Mouse (Mus musculus) layer of hippocampus, adult 8-10 months (tissue): ENCODE results near the gene Sertad2. TPM values are rescaled to one million over a fixed set of nuclear protein-coding genes. Genes with fewer than 3 reads are reported as not detected.

Experiments used
- DNase-seq, 2 experiments: peaks; one replicate each; pipeline ENCODE4 v3.0.0; 2022; ENCODE audit warnings: low spot score in 2 of 2
- total RNA-seq, 4 experiments: library from RNA; stranded (reverse); gene quantifications; 2 replicates each; pipeline ENCODE4 v1.2.4; 2022

The Sertad2 gene
- total RNA-seq, 4 experiments from 2014 or later: 17.4 to 24.3 (median 20.9) TPM

DNA sequence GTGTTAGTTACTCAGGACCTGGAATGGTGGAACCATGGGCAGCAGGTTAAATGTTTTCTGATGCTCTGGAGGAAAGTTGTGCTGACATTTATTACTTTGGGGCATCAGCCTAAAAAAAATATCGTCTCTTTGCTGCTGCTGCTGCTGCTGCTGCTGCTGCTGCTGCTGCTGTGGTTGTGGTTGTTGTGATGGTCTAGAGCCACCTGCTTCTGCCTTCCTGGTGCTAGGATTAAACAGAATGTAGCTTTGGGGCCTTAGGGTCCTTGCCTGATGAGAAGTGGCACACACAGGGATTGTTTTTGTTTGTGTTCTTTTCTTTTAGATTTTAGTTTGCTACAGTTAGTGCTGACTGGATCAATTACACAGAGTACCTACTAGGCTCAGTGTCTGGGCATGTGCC lies 101.1 kb downstream of the Sertad2 start:
- DNase-seq: no peak

DNA sequence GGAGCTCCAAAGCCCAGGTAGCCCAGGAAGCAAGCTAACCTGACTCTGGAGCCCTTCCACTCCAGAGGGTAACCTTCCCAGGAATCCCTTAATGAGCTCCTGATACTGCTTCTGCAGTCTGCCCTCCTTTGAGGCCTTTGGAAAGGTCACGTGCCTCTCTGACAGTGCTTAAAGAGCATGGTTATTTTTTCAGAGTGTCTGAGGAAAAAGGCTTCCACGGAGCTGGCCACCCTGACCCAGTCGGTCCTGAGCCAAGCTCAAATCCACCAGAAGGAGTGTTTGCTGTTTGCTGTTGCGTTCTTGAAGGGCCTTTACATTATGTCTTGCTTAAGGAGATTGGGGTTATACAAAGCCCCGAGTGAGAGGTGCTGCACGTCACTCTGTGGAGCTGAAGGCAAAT lies 101.8 kb downstream of the Sertad2 start:
- DNase-seq: no peak

DNA sequence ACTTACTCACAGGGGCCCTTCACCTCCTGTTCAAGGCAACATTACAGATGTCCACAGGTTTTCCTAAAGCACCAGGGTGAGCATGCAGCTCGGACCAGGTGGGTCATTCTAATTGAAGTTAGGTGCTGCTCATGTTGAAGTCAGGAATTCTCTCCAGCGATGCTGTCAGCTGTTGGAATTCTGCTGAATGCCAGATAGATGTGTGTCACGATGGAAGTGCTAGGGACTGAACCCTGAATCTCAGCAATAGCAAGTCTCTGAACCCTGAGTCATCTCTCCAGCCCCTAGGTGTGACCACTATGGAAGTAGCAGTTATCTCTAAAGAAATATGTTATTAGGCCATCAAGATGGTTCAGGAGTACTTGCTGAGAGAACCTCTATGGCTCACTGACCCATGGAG lies 102.5 kb downstream of the Sertad2 start:
- DNase-seq: no peak

DNA sequence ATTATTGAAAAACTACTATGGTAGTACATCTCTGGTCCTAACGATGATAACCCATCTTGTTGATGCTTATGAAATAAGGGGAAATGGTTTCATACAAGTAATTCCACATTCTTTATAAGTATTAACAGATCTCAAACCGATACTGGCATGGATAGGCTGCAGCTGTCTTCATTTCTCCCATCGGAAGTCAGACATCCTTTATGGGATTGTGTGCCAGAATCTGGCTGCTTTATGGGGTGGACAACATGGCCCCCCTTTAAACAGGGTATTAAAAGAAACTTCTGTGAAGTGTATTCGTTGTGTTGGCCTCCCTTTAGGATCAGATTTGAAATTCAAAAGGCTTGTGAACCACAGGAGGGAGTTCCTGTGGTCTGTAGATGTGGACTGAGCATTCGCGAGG lies 103.1 kb downstream of the Sertad2 start:
- DNase-seq: no peak

DNA sequence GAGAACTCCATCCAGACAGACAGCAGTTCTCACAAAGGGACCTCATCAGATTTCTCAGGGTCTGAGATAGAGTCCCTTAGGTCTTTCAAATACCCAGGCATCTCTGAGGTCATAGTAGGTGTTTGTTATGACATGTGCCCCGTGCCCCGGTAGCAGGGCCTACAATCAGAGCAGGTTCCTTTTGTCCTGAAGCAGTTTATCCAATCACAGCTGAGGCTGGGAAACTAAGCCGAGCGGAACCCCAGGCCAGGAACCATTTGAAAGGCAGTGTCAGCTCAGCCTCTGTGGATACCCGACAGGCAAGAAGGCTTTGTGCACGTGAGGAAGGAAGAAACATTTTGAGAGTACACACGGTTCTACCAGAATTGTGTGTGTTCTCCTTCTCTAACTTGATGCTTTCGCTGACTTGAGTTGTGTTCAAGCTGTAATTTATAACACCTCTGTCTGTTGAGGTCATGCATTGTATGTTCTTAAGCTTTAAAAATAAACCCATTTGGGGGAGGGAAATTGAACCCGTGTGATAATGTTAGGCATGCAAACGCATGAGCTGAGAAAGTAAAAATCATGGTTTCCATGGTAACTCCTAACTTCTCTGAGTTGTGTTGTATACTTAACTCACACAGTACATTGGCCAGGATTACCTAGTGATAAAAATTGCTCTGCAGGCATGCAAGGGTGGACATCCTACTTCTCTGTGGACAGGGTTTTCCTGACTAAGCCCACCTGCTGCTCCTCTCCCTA lies 104.1 kb downstream of the Sertad2 start:
- DNase-seq: no peak

DNA sequence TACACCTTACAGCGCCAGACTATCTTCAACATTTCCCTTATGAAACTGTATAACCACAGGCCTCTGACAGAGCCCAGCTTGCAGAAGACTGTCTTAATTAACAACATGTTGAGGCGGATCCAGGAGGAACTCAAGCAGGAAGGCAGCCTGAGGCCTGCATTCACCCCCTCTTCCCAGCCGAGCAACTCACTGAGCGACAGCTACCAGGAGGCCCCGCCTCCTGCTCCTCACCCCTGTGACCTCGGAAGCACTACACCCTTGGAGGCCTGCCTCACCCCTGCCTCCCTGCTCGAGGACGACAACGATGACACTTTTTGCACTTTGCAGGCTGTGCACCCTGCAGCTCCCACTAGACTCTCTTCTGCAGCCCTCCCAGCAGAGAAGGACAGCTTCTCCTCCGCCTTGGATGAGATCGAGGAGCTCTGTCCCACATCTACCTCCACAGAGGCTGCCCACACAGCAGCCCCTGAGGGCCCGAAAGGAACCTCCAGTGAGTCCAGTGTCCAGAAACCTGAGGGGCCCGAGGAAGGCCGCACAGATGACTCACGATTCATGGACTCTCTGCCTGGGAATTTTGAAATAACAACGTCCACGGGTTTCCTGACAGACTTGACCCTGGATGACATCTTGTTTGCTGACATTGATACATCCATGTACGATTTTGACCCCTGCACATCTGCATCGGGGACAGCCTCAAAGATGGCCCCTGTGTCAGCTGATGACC lies 105.0 kb downstream of the Sertad2 start:
- no peak for DNase-seq

DNA sequence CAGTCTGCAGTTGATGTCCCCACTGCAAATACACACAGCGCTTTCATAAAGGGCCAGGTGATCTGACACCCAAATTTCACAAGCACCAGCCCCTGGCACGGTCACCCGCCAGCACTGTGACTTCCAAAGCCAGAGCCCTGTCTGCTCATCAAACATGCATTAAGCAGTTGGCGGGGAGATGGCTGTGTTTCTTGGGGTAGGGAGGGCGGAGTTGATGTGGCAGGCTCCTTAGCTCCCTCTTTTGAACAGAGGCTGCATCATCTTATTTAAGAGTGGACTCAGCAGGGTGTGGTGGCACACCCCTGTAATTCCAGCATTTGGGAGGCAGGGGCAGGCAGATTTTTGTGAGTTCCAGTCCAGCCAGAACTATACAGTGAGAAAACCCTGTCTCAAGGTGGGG lies 106.4 kb downstream of the Sertad2 start:
- no peak for DNase-seq

DNA sequence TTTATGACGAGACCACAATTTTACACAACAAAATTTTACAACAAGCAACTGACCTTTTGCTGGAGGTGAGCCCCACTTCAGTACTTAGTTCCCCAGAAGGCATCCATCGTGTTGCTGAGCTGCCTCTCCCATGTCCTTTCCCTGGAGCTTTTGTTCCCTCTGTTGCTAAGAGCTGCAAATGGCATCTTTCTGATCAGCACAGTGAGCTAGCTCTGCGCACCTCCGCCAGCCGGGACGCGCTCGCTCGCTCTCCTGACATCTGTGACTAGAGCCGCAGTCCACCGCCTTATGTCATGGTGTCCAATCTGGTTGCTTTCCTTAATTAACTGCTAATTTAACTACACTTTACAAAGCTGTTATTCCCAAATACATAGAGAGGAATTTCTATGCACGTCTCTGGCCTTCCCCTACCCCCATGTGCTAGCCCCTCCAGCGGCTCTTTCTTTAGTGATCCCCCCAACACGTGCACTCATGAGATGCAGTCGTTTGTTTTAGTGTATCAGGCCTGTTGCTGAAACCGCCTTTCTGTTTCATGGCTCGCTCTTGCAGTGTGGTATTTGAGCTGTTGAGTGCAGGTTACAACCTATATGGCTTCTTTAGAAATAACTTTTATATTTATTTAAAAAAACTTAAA lies 107.1 kb downstream of the Sertad2 start:
- peak in 1 of 2 experiments; percentile 50 for DNase-seq

DNA sequence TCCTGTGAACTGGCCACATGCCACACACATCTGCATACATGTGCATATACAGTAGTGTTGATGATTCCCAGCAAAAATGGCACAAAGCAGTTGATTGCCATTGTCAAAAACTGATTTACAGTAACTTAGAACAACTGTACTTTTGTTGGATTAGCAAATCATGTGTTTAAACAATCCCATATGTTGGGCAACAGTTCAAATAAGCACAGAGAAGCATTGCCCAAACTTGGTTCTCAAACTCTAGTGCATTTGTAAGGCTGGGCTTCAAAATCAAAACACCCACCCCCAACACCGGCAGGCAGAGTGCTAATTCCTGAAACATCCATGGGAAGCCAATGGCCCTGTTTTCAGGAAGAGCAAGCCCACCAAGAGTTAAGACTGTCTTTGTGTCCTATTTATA lies 108.1 kb downstream of the Sertad2 start:
- no peak for DNase-seq

DNA sequence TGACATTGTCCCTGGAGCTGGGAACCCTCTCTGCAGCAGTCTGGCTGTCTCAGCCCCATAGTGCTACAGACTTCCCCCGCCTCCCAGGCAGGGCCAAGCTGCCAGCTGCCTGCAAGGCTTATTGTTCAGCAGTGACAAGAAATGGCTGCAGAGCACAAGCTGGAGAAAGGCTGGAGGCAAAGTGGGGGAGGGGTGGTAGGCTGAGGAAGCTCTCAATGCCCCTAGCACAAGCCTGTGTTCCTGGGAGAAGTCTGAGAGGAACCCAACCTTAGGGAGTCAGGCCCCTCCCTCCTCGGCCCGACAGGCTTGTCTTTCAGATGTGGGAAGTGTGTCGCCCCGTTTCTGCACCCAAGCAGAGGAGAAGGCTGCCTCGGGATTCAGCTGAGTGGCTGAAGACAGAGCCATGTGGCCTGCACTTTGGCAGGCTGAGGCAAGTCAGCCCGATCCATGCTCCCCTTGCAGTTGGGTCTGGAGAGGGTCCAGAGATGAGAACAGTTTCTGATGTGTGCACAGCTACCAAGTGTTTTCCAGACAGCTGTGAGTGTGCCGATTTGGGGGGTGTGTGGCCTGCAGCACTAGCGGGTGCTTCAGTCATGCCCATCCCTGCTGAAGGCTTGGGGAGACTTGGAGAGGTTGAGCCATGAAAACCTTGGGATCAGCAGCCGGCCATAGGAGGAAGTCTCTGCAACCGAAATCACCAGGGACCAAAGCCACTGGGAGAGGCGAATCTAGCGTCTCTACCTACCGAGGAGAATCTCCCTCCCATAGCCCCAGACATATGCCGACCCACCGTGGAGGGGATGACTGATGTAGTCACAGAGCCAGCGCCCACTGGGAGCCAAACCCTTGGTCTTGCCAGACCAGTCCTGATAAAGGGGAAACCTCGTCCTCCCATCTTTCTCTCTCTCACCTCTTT lies 113.0 kb downstream of the Sertad2 start:
- DNase-seq: peak; percentile 67 to 68

DNA sequence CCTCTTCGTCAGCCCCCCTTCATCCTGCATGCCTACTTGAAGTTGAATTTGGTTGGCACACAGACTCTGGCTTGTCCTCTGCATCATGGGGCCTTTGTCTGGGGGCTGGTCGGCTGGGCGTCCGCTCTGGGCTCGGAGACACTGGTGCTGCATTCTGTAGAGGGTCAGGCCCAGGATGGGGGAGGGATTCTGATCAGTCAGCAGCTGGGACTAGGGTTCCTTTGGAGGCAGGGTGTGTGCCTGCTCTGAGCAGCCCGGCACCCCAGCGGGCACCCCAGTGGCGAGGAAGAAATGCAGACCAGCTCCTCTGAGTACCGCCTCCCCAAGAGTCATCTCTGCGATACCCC lies 113.6 kb downstream of the Sertad2 start:
- no peak for DNase-seq

DNA sequence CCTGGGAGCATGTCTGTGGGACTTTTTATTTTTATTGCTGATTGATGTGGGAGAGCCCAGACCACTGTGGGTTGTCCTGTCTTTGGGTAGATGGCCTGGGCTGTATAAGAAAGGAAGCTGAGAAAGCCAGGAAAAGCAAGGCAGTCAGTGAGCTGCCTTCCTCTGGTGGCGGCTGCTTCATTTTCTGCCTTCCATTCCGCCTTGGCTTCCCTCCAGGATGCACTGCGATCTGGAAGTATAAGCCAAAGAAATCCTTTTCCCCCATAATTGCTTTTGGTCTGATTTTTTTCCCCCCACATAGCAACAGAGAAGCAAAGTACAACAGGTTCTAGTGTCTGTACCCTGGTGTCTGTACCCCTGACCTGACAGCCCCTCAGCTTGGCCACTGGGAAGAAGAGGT lies 116.0 kb downstream of the Sertad2 start:
- DNase-seq: no peak

DNA sequence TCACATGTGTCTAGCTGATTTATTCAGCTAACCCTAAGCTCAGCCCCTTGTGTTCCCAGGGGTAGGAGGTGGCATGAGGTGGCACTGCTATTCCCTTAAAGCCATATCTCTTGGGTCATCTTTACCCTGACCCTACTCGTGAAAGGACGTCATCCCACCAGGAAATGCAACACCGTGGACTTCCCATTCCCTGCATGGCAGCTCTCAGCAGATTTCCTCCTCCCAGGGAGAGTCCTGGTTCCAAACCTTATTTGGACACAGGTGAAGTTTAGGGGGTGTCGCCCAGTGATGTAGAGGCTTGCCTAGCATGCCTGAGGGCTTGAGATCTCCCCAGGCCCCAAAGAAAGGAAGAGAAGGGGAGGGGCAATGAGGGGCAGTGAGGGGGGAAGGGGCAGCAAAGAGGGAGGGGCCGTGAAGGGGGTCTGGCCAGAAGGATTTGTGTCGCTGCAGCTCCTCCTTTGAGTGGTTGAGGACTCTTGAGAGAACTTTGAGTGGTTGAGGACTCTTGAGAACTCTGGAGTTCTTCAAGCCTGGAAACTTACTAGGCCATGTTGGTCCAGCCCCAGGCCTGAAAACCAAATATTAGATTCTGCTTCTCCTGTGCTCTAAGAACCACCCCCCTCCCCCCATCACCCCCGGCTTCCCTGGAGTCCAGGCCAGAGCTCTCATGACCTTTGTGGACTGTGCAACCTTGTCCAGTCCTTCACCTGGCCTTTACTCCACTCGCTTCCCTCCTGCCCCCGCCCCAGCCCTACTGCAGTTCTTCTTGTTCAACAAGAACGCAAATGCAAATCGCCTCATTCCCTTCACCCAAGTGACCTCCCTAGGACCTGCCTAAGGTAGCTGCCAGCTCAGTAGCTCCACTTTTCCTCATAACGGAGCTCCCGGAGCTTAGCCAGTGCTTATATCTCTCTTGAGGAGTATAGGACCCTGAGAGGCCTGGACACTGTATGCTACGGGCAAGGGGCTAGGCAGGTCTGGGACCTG lies 117.4 kb downstream of the Sertad2 start:
- DNase-seq: no peak

DNA sequence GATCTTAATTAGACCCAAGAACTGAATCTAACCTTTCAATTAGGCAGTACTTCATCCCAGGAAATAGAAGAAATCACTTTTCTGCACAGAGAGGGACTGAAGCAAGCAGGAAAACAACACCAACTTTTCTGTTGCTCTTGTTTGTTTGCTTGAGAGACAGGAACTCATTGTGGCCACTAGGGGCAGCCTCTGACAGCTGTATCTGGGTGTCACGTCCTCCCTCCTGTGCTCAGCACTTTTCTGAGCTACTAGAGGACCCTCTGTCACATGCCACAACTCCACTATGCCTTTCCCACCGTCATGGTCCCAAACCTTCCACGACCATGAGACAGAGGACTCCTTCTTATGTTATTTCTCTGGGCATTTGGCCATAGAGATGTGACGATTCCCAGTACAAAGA lies 118.6 kb downstream of the Sertad2 start:
- DNase-seq: no peak

DNA sequence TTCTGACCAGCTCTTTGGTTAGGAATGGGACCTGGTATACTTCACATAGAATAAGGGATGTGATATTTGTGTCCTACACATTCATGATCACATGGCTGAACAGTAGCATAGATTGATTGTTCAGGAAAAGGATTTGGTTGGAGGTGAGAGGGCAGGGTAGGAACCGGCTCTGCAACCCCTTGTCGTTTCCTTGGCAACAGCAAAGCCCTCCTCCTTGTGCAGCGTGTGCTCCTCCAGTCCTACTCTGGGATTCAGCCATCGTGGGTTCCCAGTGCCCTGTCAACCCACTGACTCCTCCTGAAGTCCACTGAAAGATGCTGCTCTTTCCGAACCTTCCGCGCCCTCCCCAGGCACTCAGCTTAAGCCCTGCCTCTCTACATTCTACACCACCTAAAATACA lies 119.8 kb downstream of the Sertad2 start:
- no peak for DNase-seq

DNA sequence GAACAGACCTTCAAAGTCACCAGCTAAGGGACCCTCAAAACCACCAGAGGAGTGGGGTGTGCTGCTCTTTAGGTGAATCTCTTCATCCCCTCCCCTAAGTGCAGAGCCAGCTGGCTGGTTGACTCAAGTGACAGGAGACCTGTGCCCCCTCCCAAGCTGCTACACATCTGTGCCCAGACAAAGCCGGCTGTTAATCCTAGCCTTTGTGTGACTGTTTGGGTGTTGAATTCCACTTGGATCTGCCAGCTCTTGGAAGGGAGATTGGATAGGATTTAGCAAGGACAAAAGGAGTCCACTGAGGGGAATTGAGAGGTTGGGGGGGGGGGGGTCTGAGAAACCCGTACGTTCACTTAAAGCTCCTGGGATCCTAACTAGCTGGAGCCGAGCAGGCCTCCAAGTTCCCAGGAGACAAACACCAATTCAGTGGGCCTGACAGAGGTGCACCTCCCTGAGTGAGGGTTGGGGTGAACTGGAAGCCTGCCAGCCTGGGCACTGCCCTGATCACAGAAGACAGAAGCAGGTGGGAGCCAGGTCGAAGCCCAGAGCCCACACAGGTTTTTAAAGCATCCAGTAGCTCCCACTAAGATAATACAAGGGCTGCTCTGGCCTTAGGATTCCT lies 120.6 kb downstream of the Sertad2 start:
- no peak for DNase-seq

DNA sequence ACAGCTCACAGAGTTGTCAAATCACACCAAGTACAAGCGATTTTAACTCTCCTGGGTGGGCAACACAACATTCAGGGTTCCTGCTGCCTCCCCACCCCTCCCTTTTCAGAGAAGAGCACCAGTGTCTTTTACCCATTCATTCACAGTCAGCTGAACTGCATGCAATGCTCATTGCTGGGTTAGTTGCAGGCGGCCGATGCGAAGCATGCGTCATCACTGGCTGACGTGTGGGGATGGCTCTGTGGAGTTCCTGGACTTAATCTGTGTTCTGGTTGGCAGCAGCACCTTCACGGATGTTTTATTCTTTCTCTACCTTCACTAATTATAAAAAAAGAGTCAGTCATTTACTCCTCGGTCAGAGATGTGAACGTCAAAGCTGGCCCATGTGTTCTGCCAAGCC lies 121.8 kb downstream of the Sertad2 start:
- DNase-seq: no peak

DNA sequence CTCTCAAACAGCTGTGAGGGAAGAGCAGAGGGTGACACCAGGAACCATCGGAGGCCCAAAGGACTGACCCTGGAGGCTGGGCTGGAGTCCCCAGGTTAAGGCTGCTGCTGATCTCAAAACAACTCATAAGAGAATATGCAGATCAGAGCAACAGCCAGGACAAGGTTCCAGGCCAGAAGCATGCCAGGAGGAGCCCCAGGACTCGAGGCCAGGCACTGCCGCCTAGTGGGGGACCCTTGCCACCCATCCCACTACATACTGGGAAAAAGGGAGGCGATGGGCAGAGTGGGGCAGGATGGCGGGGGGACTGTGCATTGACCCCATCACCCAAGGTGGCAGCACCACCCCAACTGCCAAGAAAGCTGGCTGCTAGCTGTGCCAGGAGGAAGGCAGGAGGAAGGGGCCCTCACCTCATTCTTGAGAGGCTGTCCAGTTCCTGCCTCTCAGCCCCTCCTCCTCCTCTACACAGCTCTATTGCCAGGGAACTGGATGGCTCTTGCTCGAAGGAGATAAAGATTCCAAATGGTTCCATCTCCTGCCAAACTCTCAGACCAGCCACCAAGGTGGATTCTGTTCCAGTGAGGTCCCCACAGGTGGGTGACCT lies 128.8 kb downstream of the Sertad2 start:
- no peak for DNase-seq

DNA sequence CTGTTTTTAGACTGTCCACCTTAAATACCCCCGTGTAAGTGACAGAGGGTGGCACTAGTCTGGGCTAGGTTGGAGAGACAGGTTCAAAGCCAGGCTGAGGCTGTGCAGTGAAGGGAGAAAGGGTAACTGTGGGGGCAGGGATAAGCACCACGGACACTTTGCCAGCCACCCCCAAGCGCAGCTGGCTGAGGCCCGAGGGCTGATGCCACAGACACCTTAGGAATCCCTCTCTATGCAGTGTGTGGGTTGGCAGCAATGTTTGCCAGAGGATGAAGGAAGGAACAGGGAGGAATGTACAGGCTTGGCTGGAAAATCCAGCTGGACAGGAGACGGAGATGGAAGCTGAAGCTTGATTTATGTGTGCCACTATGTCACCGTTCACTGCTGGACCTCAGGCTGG lies 129.5 kb downstream of the Sertad2 start:
- DNase-seq: no peak

DNA sequence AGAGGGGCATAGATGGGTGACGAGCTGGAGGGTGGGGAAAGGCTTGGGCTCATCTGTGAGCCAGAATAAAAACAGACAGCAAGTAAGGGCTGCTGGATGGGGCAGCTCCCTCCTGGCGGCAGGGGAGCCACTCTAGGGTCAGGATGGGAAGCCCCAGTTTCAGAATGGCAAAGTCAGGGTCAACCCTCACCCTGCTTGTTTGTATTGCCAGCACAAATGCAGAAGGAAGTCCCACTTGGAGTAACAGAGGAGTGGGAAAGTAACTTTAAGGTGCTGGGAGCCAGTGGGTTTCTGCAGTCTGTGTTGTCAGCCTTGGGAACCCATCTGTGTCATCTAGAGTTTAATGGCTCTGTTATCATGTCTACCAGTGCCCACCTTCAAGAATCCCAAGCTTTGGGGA lies 136.3 kb downstream of the Sertad2 start:
- no peak for DNase-seq
